Mouse (Mus musculus) intestine, embryonic 14.5 days (tissue): ENCODE measurements around the gene Chrm5. TPM values are rescaled to one million over a fixed set of nuclear protein-coding genes. Genes with fewer than 3 reads are reported as not detected.

Experiments
- ATAC-seq: fragments of 200-750 bp; cut with Nextera tagmentation; replicated peaks from 2 replicates; pipeline ENCODE4 v1.8.0; 2017; ENCODE audit warnings: low read depth, moderate number of reproducible peaks, moderate TSS enrichment, moderate library complexity; ENCODE audit not compliant: low FRiP score, low TSS enrichment
- DNase-seq: peaks from one replicate; pipeline ENCODE4 v3.0.0-alpha.2; 2018; ENCODE audit warnings: low spot score
- H3K27ac ChIP-seq: fragments of 300-500 bp; sonication (generic); 2 replicates; pipeline ENCODE4 v1.5.1; 2014; ENCODE audit warnings: low read depth, mild to moderate bottlenecking, control low read depth
- H3K27me3 ChIP-seq: fragments of 300-500 bp; sonication (generic); replicated peaks from 2 replicates; pipeline ENCODE4 v1.6.1; 2014; ENCODE audit warnings: low read length, control low read depth; ENCODE audit not compliant: control insufficient read depth, insufficient read depth
- H3K36me3 ChIP-seq: fragments of 300-500 bp; sonication (generic); 2 replicates; pipeline ENCODE4 v1.6.1; 2014; ENCODE audit warnings: low read length, control low read depth; ENCODE audit not compliant: control insufficient read depth, insufficient read depth
- H3K4me1 ChIP-seq: fragments of 300-500 bp; sonication (generic); replicated peaks from 2 replicates; pipeline ENCODE4 v1.6.1; 2014; ENCODE audit warnings: low read length, control low read depth, mixed read lengths; ENCODE audit not compliant: control insufficient read depth, insufficient read depth
- H3K4me2 ChIP-seq: fragments of 300-500 bp; sonication (generic); 2 replicates; pipeline ENCODE4 v1.6.1; 2014; ENCODE audit warnings: low read length
- H3K4me3 ChIP-seq: fragments of 300-500 bp; sonication (generic); 2 replicates; pipeline ENCODE4 v1.5.1; 2014; ENCODE audit warnings: low read depth, low read length, control low read depth, mixed read lengths
- H3K9ac ChIP-seq: fragments of 300-500 bp; sonication (generic); 2 replicates; pipeline ENCODE4 v1.6.1; 2014; ENCODE audit warnings: mild to moderate bottlenecking, low read length
- H3K9me3 ChIP-seq: fragments of 300-500 bp; sonication (generic); 2 replicates; pipeline ENCODE4 v1.6.1; 2016; ENCODE audit warnings: low read length, control low read depth; ENCODE audit not compliant: control insufficient read depth
- WGBS: fragments of 180-500 bp; shearing (Covaris S2); extraction: QIAGEN DNeasy Blood & Tissue Kit; methylation state at CpG from one replicate; pipeline ENCODE4 v1.1.7; 2014; 5-methylcytosine and 5-hydroxymethylcytosine counted together
- polyA plus RNA-seq: library from polyadenylated mRNA; unstranded; fragments of >200 nt; fragmentation: Nextera tagmentation; extraction: Ambion mirVana; gene quantifications from 2 replicates; pipeline ENCODE4 v1.2.1, GENCODE M21; 2014

The Chrm5 gene
- polyA plus RNA-seq, 1 experiment from 2014 or later, result not detected

- no peak overlapping the region for H3K27ac ChIP-seq
- ATAC-seq, result no peak
Observed at GRCm38 (mm10) chr2:112429665-112430064, 50.9 kb downstream of the Chrm5 start.

More at GRCm38 (mm10) chr2:112429665-112430064, 50.9 kb downstream of the Chrm5 start:
- Histone ChIP-seq H3K9ac (no peak overlapping the region), H3K36me3 (no peaks in the 10 kb centered on the region), H3K4me1 (no peaks in the 10 kb centered on the region), H3K4me2 (no peak overlapping the region), H3K9me3 (no peaks in the 10 kb centered on the region), H3K27me3 (no peaks in the 10 kb centered on the region), H3K4me3 (no peak overlapping the region)
- no peak for DNase-seq
- 86% methylated on average over 4 of the region's 4 CpGs for WGBS

Other genes with a start within 250 kb of the Chrm5 start
- 23.8 and 28.1 TPM in 2 replicates for gene Lpcat4, start 241.3 kb downstream of the Chrm5 start, polyA plus RNA-seq
- gene Nutm1, start 221.5 kb downstream of the Chrm5 start, polyA plus RNA-seq, result 0.08 TPM in 1 of 2 replicates, not detected in the other
- gene Nop10, start 218.8 kb downstream of the Chrm5 start, polyA plus RNA-seq, result 255 and 275 TPM in 2 replicates
- gene Slc12a6, start 214.9 kb downstream of the Chrm5 start, polyA plus RNA-seq, result 17.7 and 18.1 TPM in 2 replicates
- not detected in 2 replicates for gene Gm21985, start 214.5 kb downstream of the Chrm5 start, polyA plus RNA-seq
- 96.7 and 105 TPM in 2 replicates for gene Emc4, start 112.7 kb downstream of the Chrm5 start, polyA plus RNA-seq
- gene Katnbl1, start 101.6 kb downstream of the Chrm5 start, polyA plus RNA-seq, result 41.3 and 44.9 TPM in 2 replicates
- gene Emc7, start 25.8 kb downstream of the Chrm5 start, polyA plus RNA-seq, result 16.9 and 17.5 TPM in 2 replicates
- 7.6 and 9.1 TPM in 2 replicates for gene Aven, start 12.2 kb upstream of the Chrm5 start, polyA plus RNA-seq